Mouse (Mus musculus) spleen, adult 2 months (tissue): ENCODE results near the gene Spata13.

ENCODE experiments used
- CTCF ChIP-seq: fragments of 200-500 bp; IDR thresholded peaks from 2 replicates; pipeline ENCODE4 v1.5.1; 2011; ENCODE audit warnings: mild to moderate bottlenecking, inconsistent platforms; ENCODE audit not compliant: insufficient read depth, insufficient read length, insufficient replicate concordance; ENCODE audit errors: extremely low read depth
- POLR2A ChIP-seq: fragments of 200-500 bp; IDR thresholded peaks from 2 replicates; pipeline ENCODE4 v1.6.1; 2011; ENCODE audit warnings: low read depth, low read length, inconsistent platforms

- TF ChIP-seq POLR2A, result no peak
- TF ChIP-seq CTCF, result no peak
Observed at GRCm38 (mm10) chr14:60641120-60641519, 7.3 kb downstream of the Spata13 start.
